Mouse (Mus musculus) cerebellum, adult 18-20 months (tissue): ENCODE data around the gene P2rx2.

Experiments
- DNase-seq, 2 experiments: peaks; one replicate each; pipeline ENCODE4 v3.0.0; 2021

Gene P2rx2

GRCm38 (mm10) chr5:110342648-110343284 is at the start of gene P2rx2:
Gene P2rx2, minus strand, starts transcription at chr5:110343212.
- DNase-seq = peak; percentile 44 to 54

- peak; percentile 80 to 84 for DNase-seq
Observed at GRCm38 (mm10) chr5:110392727-110393126, 49.7 kb upstream of the P2rx2 start.

- DNase-seq = peak; percentile 73 to 75
Observed at GRCm38 (mm10) chr5:110390631-110391030, 47.6 kb upstream of the P2rx2 start.

GRCm38 (mm10) chr5:110387332-110387731 is 44.3 kb upstream of the P2rx2 start:
- DNase-seq = no peak

- DNase-seq = peak; percentile 75 to 81
Observed at GRCm38 (mm10) chr5:110386371-110387330, 43.6 kb upstream of the P2rx2 start.

- DNase-seq = no peak
Observed at GRCm38 (mm10) chr5:110385263-110385662, 42.3 kb upstream of the P2rx2 start.

GRCm38 (mm10) chr5:110384491-110384890 is 41.5 kb upstream of the P2rx2 start:
- no peak for DNase-seq

GRCm38 (mm10) chr5:110379823-110380222 is 36.8 kb upstream of the P2rx2 start:
- peak in 1 of 2 experiments; percentile 22 for DNase-seq

- DNase-seq = peak in 1 of 2 experiments; percentile 46
Observed at GRCm38 (mm10) chr5:110379086-110379485, 36.1 kb upstream of the P2rx2 start.

- peak; percentile 34 for DNase-seq
Observed at GRCm38 (mm10) chr5:110378181-110378583, 35.2 kb upstream of the P2rx2 start.

- peak; percentile 91 to 92 for DNase-seq
Observed at GRCm38 (mm10) chr5:110376802-110377433, 33.9 kb upstream of the P2rx2 start.

GRCm38 (mm10) chr5:110363822-110364545 is 21.0 kb upstream of the P2rx2 start:
- no peak for DNase-seq

GRCm38 (mm10) chr5:110363179-110363821 is 20.3 kb upstream of the P2rx2 start:
- DNase-seq = peak; percentile 54 to 70

GRCm38 (mm10) chr5:110362813-110363178 is 19.8 kb upstream of the P2rx2 start:
- no peak for DNase-seq

GRCm38 (mm10) chr5:110361465-110361864 is 18.5 kb upstream of the P2rx2 start:
- DNase-seq = no peak

- peak; percentile 85 to 90 for DNase-seq
Observed at GRCm38 (mm10) chr5:110357531-110358179, 14.6 kb upstream of the P2rx2 start.

GRCm38 (mm10) chr5:110354716-110355115 is 11.7 kb upstream of the P2rx2 start:
- DNase-seq = peak; percentile 43 to 50

GRCm38 (mm10) chr5:110347006-110347405 is 4.0 kb upstream of the P2rx2 start:
- no peak for DNase-seq

- DNase-seq = no peak
Observed at GRCm38 (mm10) chr5:110345553-110345952, 2.5 kb upstream of the P2rx2 start.

- no peak for DNase-seq
Observed at GRCm38 (mm10) chr5:110344524-110344923, 1.5 kb upstream of the P2rx2 start, which contains the start of gene Lrcol1. Gene Lrcol1, plus strand, starts transcription at chr5:110344730.

- DNase-seq = no peak
Observed at GRCm38 (mm10) chr5:110338792-110339191, 4.2 kb downstream of the P2rx2 start.

- DNase-seq = no peak
Observed at GRCm38 (mm10) chr5:110330508-110330907, 12.5 kb downstream of the P2rx2 start.
